ENCODE assay signal across 8 mouse cellular contexts in the genomic region with DNA sequence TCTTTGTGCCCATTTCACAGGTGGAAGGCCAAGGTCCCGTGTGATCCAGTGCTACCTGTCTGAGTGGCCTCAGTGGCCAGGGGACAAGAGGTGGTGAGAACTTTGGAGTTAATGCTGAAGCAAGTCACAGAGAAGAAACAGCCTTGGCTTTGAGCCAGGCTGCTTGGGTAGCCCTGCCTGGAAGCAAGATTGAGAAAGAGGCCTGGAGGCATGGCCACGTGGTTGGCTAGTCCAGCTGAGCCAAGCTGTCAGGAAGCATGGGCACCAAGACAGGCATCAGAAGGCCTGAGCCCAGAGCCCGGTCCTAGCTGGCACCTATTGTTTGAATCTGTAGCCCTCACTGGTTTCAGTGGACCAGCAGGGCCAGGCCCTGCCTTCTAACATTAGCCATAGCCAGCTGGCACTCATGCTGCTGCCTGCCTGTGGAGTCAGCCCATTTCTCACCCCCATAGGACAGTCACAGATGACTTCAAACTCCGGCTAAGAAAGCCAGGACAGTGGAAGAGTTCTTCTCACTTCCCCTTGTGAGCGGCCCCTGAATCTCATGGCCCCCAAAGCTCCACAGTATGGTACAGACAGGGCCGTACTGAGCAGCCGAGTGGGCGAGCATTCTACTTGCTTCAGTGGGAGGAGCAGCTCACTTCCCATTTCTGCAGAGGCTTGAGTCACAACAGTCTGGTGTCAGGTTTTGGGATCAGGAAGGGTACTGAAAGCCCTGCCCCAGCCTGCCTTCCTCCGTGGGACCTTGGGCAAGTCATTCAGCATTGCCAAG. TPM values are rescaled to one million over a fixed set of nuclear protein-coding genes. Genes with fewer than 3 reads are reported as not detected.
DNase-seq lines count a peak whose midpoint lies in the region; ATAC-seq lines count a peak whose summit lies in the region.

No protein-coding gene starts in this region.

- H3K27ac ChIP-seq in lung, embryonic 16.5 days (ENCODE audit: low read length), result peak overlapping the region; percentile 69

- H3K36me3 ChIP-seq in lung, embryonic 16.5 days (ENCODE audit: control insufficient read depth, insufficient read depth, low read length), result peaks cover 6% of the 10 kb centered on the region

- no peak for ATAC-seq in CD4-positive, CD25-positive, alpha-beta regulatory T cell, adult 4 months
- peak; percentile 58 for ATAC-seq in granulocyte monocyte progenitor cell, adult 5-6 weeks (replicated peaks; ENCODE audit: poor library complexity, severe bottlenecking)
- peak; percentile 44 for ATAC-seq in lung, embryonic 16.5 days (ENCODE audit: low read depth)

- DNase-seq in CD4-positive, CD25-positive, alpha-beta regulatory T cell, adult 2 months (ENCODE audit: low read depth, low spot score), result peak; percentile 25
- peak; percentile 80 for DNase-seq in 3134 (ENCODE audit: extremely low read depth, insufficient read length, low spot score)
- peak; percentile 59 for DNase-seq in cerebellum, adult 18-20 months
- peak; percentile 58 to 65 for DNase-seq in layer of hippocampus, postnatal 10 days (ENCODE audit: low spot score in 2 of 2)
- peak; percentile 19 to 61 for DNase-seq in spleen, postnatal 10 days (ENCODE audit: low spot score in 2 of 2)

- peaks cover 17% of the 10 kb centered on the region for H3K4me1 ChIP-seq in lung, embryonic 16.5 days (replicated peaks; ENCODE audit: control insufficient read depth, insufficient read depth, low read length)

- 60% methylated on average over 9 of the region's 9 CpGs for WGBS in lung, embryonic 16.5 days

- H3K4me2 ChIP-seq in lung, embryonic 16.5 days (ENCODE audit: low read depth, low read length), result no peak overlapping the region

- H3K27me3 ChIP-seq in lung, embryonic 16.5 days (ENCODE audit: control insufficient read depth, insufficient read depth, low read depth, low read length), result no peaks in the 10 kb centered on the region

- H3K9me3 ChIP-seq in lung, embryonic 16.5 days (ENCODE audit: control insufficient read depth, low read length), result no peaks in the 10 kb centered on the region

- H3K4me3 ChIP-seq in lung, embryonic 16.5 days (ENCODE audit: low read length), result no peak overlapping the region

- no peak overlapping the region for H3K9ac ChIP-seq in lung, embryonic 16.5 days (ENCODE audit: low read length)

RNA-seq across cellular contexts. Expression of gene Zc3h12a, which starts 11.4 kb away (rescaled TPM):
- polyA plus RNA-seq in CD4-positive, CD25-positive, alpha-beta regulatory T cell, adult 4 months (2017; shearing (Covaris generic)), result 1 to 10 TPM; 3.6 to 4.4 TPM
- total RNA-seq in granulocyte monocyte progenitor cell, adult 5-6 weeks (2014; fragmentation: Nextera tagmentation), result 11.4 and 12.1 TPM in 2 replicates
- total RNA-seq in granulocyte monocyte progenitor cell, adult 5-6 weeks (2017), result 2.6 and 2.8 TPM in 2 replicates
- total RNA-seq in layer of hippocampus, postnatal 10 days (2021), result under 1 TPM; 0.42 to 0.80 TPM
- polyA plus RNA-seq in lung, embryonic 16.5 days (2015; fragmentation: Nextera tagmentation; extraction: Ambion mirVana), result 0.55 and 0.58 TPM in 2 replicates

RNA-seq across cellular contexts. Expression of gene Meaf6, which starts 31.3 kb away (rescaled TPM):
- polyA plus RNA-seq in CD4-positive, CD25-positive, alpha-beta regulatory T cell, adult 4 months (2017; shearing (Covaris generic)), result 10 to 100 TPM; 56.7 to 74.8 TPM
- 53.2 and 99.6 TPM in 2 replicates for total RNA-seq in granulocyte monocyte progenitor cell, adult 5-6 weeks (2014; fragmentation: Nextera tagmentation)
- 42.4 and 52.9 TPM in 2 replicates for total RNA-seq in granulocyte monocyte progenitor cell, adult 5-6 weeks (2017)
- total RNA-seq in layer of hippocampus, postnatal 10 days (2021), result 100 to 1,000 TPM; 130 to 134 TPM
- polyA plus RNA-seq in lung, embryonic 16.5 days (2015; fragmentation: Nextera tagmentation; extraction: Ambion mirVana), result 48.9 and 49.7 TPM in 2 replicates

RNA-seq across cellular contexts. Expression of gene Snip1, which starts 49.8 kb away (rescaled TPM):
- 1 to 10 TPM; 5.1 to 8.8 TPM for polyA plus RNA-seq in CD4-positive, CD25-positive, alpha-beta regulatory T cell, adult 4 months (2017; shearing (Covaris generic))
- 23.9 and 28.5 TPM in 2 replicates for total RNA-seq in granulocyte monocyte progenitor cell, adult 5-6 weeks (2014; fragmentation: Nextera tagmentation)
- total RNA-seq in granulocyte monocyte progenitor cell, adult 5-6 weeks (2017), result 28.5 and 30.5 TPM in 2 replicates
- 10 to 100 TPM; 12.9 TPM for total RNA-seq in layer of hippocampus, postnatal 10 days (2021)
- 24.1 and 28.8 TPM in 2 replicates for polyA plus RNA-seq in lung, embryonic 16.5 days (2015; fragmentation: Nextera tagmentation; extraction: Ambion mirVana)

RNA-seq across cellular contexts. Expression of gene Dnali1, which starts 50.8 kb away (rescaled TPM):
- polyA plus RNA-seq in CD4-positive, CD25-positive, alpha-beta regulatory T cell, adult 4 months (2017; shearing (Covaris generic)), result not detected
- not detected in 2 replicates for total RNA-seq in granulocyte monocyte progenitor cell, adult 5-6 weeks (2014; fragmentation: Nextera tagmentation)
- total RNA-seq in granulocyte monocyte progenitor cell, adult 5-6 weeks (2017), result not detected in 2 replicates
- total RNA-seq in layer of hippocampus, postnatal 10 days (2021), result 1 to 10 TPM; 1.4 to 1.6 TPM
- polyA plus RNA-seq in lung, embryonic 16.5 days (2015; fragmentation: Nextera tagmentation; extraction: Ambion mirVana), result 4.6 and 6.6 TPM in 2 replicates

Comparison
In these comparisons a context has a peak if more than half of its experiments do, and no peak if none do; other contexts are left out.
1. DNase-seq: peak in every context shown above with its lines; median percentile 80 in 3134; 62 in layer of hippocampus, postnatal 10 days; 59 in cerebellum, adult 18-20 months; 40 in spleen, postnatal 10 days; 25 in CD4-positive, CD25-positive, alpha-beta regulatory T cell, adult 2 months.